Mouse (Mus musculus) ES-E14 (cell line): ENCODE measurements at regions not wholly inside any gene's neighbourhood (a gene's known extent, or its start where the extent isn't known, plus 50 kb on each side); places are given as distances from the start of the nearest gene placed in this dataset.

Experiments used
- CHD2 ChIP-seq: IDR thresholded peaks from 2 replicates; pipeline ENCODE4 v1.6.1; 2014; ENCODE audit warnings: mild to moderate bottlenecking, low read depth, low read length, inconsistent platforms
- MAFK ChIP-seq: IDR thresholded peaks from 2 replicates; pipeline ENCODE4 v1.6.1; 2014; ENCODE audit warnings: mild to moderate bottlenecking, low read depth, low read length, inconsistent platforms; ENCODE audit not compliant: insufficient read depth

- TF ChIP-seq MAFK (no peak), CHD2 (no peak)
Measured at GRCm38 (mm10) chr6:31171831-31172569, 213.1 kb upstream of the Klf14 start.
